Mouse (Mus musculus): ENCODE data around the gene Zfp281. TPM values are rescaled to one million over a fixed set of nuclear protein-coding genes. Genes with fewer than 3 reads are reported as not detected.

The Zfp281 gene
- polyA plus RNA-seq, 2 experiments: 2.9 to 6.7 TPM

GRCm38 (mm10) chr1:136653526-136653925 lies 28.8 kb downstream of the Zfp281 start:
- H3K4me3 ChIP-seq (ENCODE audit: insufficient read depth in 1 of 2, low read depth in 2 of 2, low read length in 2 of 2): no peak overlapping the region
- H3K4me1 ChIP-seq (replicated peaks; ENCODE audit: control insufficient read depth in 2 of 2, insufficient read depth in 2 of 2, low read length in 1 of 2): peaks cover 0 to 2% of the 10 kb centered on the region in 2 experiments; a peak in 1 of 4 replicates
- no peak for TF ChIP-seq CTCF (IDR thresholded peaks at IDR 0.05; ENCODE audit: low read depth)
- TF ChIP-seq EP300 (IDR thresholded peaks at IDR 0.05; ENCODE audit: low read depth): no peak
- H3K9me3 ChIP-seq (ENCODE audit: control insufficient read depth, low read length): no peaks in the 10 kb centered on the region
- WGBS (ENCODE audit: insufficient replicate concordance): 45% methylated on average over 8 of the region's 8 CpGs
- H3K4me2 ChIP-seq (ENCODE audit: low read depth): no peak overlapping the region
- no peak overlapping the region for H3K9ac ChIP-seq (replicated peaks)
- ATAC-seq (ENCODE audit: insufficient read depth) (no peak), DNase-seq (ENCODE audit: low read depth in 3 of 3, low spot score in 3 of 3) (no peak)
- no peak overlapping the region for H3K27ac ChIP-seq
- H3K36me3 ChIP-seq (replicated peaks; ENCODE audit: control insufficient read depth, insufficient read depth, low read depth): no peaks in the 10 kb centered on the region
- H3K27me3 ChIP-seq (ENCODE audit: control insufficient read depth, insufficient read depth, low read length): no peaks in the 10 kb centered on the region

DNA sequence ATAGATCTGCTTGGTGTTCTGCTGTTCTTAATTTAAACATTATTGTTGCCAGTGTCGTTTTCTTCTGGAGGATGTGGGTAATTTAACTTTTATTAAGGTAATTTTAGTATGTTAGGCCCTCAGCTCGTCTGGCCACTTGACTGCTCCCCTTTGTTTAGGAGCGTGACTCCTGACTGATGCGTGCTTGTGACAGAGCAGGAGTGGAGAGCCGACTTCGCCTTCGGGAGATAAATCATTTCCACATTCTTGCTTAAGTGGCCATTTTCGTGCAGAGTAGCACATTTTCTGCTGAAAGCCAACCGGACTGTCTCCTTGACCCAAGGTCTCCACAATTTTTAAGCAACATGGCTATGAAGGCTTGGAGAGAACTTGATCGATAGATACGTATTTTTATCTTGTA lies 29.7 kb downstream of the Zfp281 start:
- TF ChIP-seq CTCF (IDR thresholded peaks at IDR 0.05; ENCODE audit: low read depth): no peak
- no peak for TF ChIP-seq EP300 (IDR thresholded peaks at IDR 0.05; ENCODE audit: low read depth)
- DNase-seq (ENCODE audit: low read depth in 3 of 3, low spot score in 3 of 3) (no peak), ATAC-seq (ENCODE audit: insufficient read depth) (no peak)
- no peak overlapping the region for H3K27ac ChIP-seq
- H3K27me3 ChIP-seq (ENCODE audit: control insufficient read depth, insufficient read depth, low read length): no peaks in the 10 kb centered on the region
- WGBS (ENCODE audit: insufficient replicate concordance): 66% methylated on average over 11 of the region's 11 CpGs
- H3K4me2 ChIP-seq (ENCODE audit: low read depth): no peak overlapping the region
- H3K9me3 ChIP-seq (ENCODE audit: control insufficient read depth, low read length): no peaks in the 10 kb centered on the region
- peaks cover 0 to 2% of the 10 kb centered on the region in 2 experiments; a peak in 1 of 4 replicates for H3K4me1 ChIP-seq (replicated peaks; ENCODE audit: control insufficient read depth in 2 of 2, insufficient read depth in 2 of 2, low read length in 1 of 2)
- H3K9ac ChIP-seq (replicated peaks): no peak overlapping the region
- no peaks in the 10 kb centered on the region for H3K36me3 ChIP-seq (replicated peaks; ENCODE audit: control insufficient read depth, insufficient read depth, low read depth)
- no peak overlapping the region for H3K4me3 ChIP-seq (ENCODE audit: insufficient read depth in 1 of 2, low read depth in 2 of 2, low read length in 2 of 2)

GRCm38 (mm10) chr1:136656619-136657018 lies 31.9 kb downstream of the Zfp281 start:
- peaks cover 0 to 4% of the 10 kb centered on the region in 2 experiments; a peak in 2 of 4 replicates for H3K4me1 ChIP-seq (replicated peaks; ENCODE audit: control insufficient read depth in 2 of 2, insufficient read depth in 2 of 2, low read length in 1 of 2)
- ATAC-seq (ENCODE audit: insufficient read depth): no peak
- TF ChIP-seq EP300 (IDR thresholded peaks at IDR 0.05; ENCODE audit: low read depth): no peak
- TF ChIP-seq CTCF (IDR thresholded peaks at IDR 0.05; ENCODE audit: low read depth): no peak
- DNase-seq (ENCODE audit: low read depth in 3 of 3, low spot score in 3 of 3): no peak
- no peak overlapping the region for H3K4me2 ChIP-seq (ENCODE audit: low read depth)
- no peaks in the 10 kb centered on the region for H3K9me3 ChIP-seq (ENCODE audit: control insufficient read depth, low read length)
- no peak overlapping the region for H3K4me3 ChIP-seq (ENCODE audit: insufficient read depth in 1 of 2, low read depth in 2 of 2, low read length in 2 of 2)
- H3K36me3 ChIP-seq (replicated peaks; ENCODE audit: control insufficient read depth, insufficient read depth, low read depth): no peaks in the 10 kb centered on the region
- no peak overlapping the region for H3K9ac ChIP-seq (replicated peaks)
- 64% methylated on average over 7 of the region's 7 CpGs for WGBS (ENCODE audit: insufficient replicate concordance)
- H3K27ac ChIP-seq: no peak overlapping the region
- no peaks in the 10 kb centered on the region for H3K27me3 ChIP-seq (ENCODE audit: control insufficient read depth, insufficient read depth, low read length)

GRCm38 (mm10) chr1:136658456-136659227 lies 33.9 kb downstream of the Zfp281 start:
- Histone ChIP-seq H3K4me2 (ENCODE audit: low read depth) (no peak overlapping the region), H3K4me3 (ENCODE audit: insufficient read depth in 1 of 2, low read depth in 2 of 2, low read length in 2 of 2) (no peak overlapping the region), H3K36me3 (replicated peaks; ENCODE audit: control insufficient read depth, insufficient read depth, low read depth) (no peaks in the 10 kb centered on the region), H3K27me3 (ENCODE audit: control insufficient read depth, insufficient read depth, low read length) (no peaks in the 10 kb centered on the region), H3K4me1 (replicated peaks; ENCODE audit: control insufficient read depth in 2 of 2, insufficient read depth in 2 of 2, low read length in 1 of 2) (peaks cover 0 to 6% of the 10 kb centered on the region in 2 experiments; a peak in 2 of 4 replicates), H3K9me3 (ENCODE audit: control insufficient read depth, low read length) (no peaks in the 10 kb centered on the region), H3K9ac (replicated peaks) (no peak overlapping the region), H3K27ac (no peak overlapping the region)
- 74% methylated on average over 13 of the region's 13 CpGs for WGBS (ENCODE audit: insufficient replicate concordance)
- no peak for TF ChIP-seq CTCF (IDR thresholded peaks at IDR 0.05; ENCODE audit: low read depth)
- no peak for TF ChIP-seq EP300 (IDR thresholded peaks at IDR 0.05; ENCODE audit: low read depth)
- DNase-seq (ENCODE audit: low read depth in 3 of 3, low spot score in 3 of 3): no peak
- no peak for ATAC-seq (ENCODE audit: insufficient read depth)

DNA sequence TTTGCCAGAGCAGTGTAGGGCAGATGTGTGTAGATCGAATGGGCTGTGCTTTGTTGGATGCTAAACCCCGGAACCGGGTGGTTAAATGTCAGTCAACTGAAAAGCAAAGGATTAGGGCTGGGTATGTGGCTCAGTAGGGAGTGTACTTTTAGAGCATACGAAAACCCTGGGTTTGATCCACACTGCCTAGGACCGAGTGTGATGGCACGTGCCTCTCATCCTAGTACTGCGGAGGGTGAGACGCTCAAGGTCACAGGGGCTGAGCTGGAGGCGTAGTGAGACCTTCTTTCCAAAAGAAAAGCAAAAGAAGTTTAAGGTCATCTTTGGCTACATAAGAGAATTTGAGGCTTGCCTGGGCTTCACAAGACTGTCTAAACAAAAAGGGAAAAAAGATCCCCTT lies 34.6 kb downstream of the Zfp281 start:
- no peak overlapping the region for H3K9ac ChIP-seq (replicated peaks)
- H3K27me3 ChIP-seq (ENCODE audit: control insufficient read depth, insufficient read depth, low read length): no peaks in the 10 kb centered on the region
- no peak for TF ChIP-seq CTCF (IDR thresholded peaks at IDR 0.05; ENCODE audit: low read depth)
- TF ChIP-seq EP300 (IDR thresholded peaks at IDR 0.05; ENCODE audit: low read depth): no peak
- ATAC-seq (ENCODE audit: insufficient read depth): no peak
- H3K36me3 ChIP-seq (replicated peaks; ENCODE audit: control insufficient read depth, insufficient read depth, low read depth): no peaks in the 10 kb centered on the region
- peaks cover 0 to 6% of the 10 kb centered on the region in 2 experiments; a peak in 2 of 4 replicates for H3K4me1 ChIP-seq (replicated peaks; ENCODE audit: control insufficient read depth in 2 of 2, insufficient read depth in 2 of 2, low read length in 1 of 2)
- 80% methylated on average over 9 of the region's 9 CpGs for WGBS (ENCODE audit: insufficient replicate concordance)
- no peak for DNase-seq (ENCODE audit: low read depth in 3 of 3, low spot score in 3 of 3)
- no peak overlapping the region for H3K4me2 ChIP-seq (ENCODE audit: low read depth)
- no peak overlapping the region for H3K4me3 ChIP-seq (ENCODE audit: insufficient read depth in 1 of 2, low read depth in 2 of 2, low read length in 2 of 2)
- no peak overlapping the region for H3K27ac ChIP-seq
- no peaks in the 10 kb centered on the region for H3K9me3 ChIP-seq (ENCODE audit: control insufficient read depth, low read length)

Data from liver, embryonic 14.5 days (tissue).